Mouse (Mus musculus) neural tube, embryonic 11.5 days (tissue): Measurements from ENCODE around the gene Rap1gap2. TPM values are rescaled to one million over a fixed set of nuclear protein-coding genes. Genes with fewer than 3 reads are reported as not detected.

Experiments
- ATAC-seq: fragments of 200-750 bp; cut with Nextera tagmentation; 2 replicates; pipeline ENCODE4 v1.8.0; 2017; ENCODE audit warnings: moderate number of reproducible peaks, mild to moderate bottlenecking, moderate TSS enrichment, moderate library complexity; ENCODE audit not compliant: insufficient read depth, low FRiP score, low TSS enrichment
- DNase-seq: peaks from one replicate; pipeline ENCODE4 v3.0.0-alpha.2; 2015; ENCODE audit warnings: low spot score
- H3K27ac ChIP-seq: fragments of 300-500 bp; sonication (generic); 2 replicates; pipeline ENCODE4 v1.5.1; 2014; ENCODE audit warnings: low read depth, mild to moderate bottlenecking, low read length
- H3K27me3 ChIP-seq: fragments of 300-500 bp; sonication (generic); 2 replicates; pipeline ENCODE4 v1.6.1; 2014; ENCODE audit warnings: mild to moderate bottlenecking, low read length, mixed read lengths; ENCODE audit not compliant: control insufficient read depth, insufficient read depth
- H3K36me3 ChIP-seq: fragments of 300-500 bp; sonication (generic); 2 replicates; pipeline ENCODE4 v1.6.1; 2014; ENCODE audit warnings: mild to moderate bottlenecking, low read length, moderate library complexity, mixed read lengths; ENCODE audit not compliant: control insufficient read depth, insufficient read depth
- H3K4me1 ChIP-seq: fragments of 300-500 bp; sonication (generic); 2 replicates; pipeline ENCODE4 v1.6.1; 2014; ENCODE audit warnings: low read length, mixed read lengths; ENCODE audit not compliant: control insufficient read depth, insufficient read depth
- H3K4me2 ChIP-seq: fragments of 300-500 bp; sonication (generic); 2 replicates; pipeline ENCODE4 v1.6.1; 2014; ENCODE audit warnings: low read depth, mild to moderate bottlenecking, moderate library complexity
- H3K4me3 ChIP-seq: fragments of 300-500 bp; sonication (generic); 2 replicates; pipeline ENCODE4 v1.5.1; 2014; ENCODE audit warnings: low read depth, low read length
- H3K9ac ChIP-seq: fragments of 300-500 bp; sonication (generic); 2 replicates; pipeline ENCODE4 v1.6.1; 2014; ENCODE audit warnings: mild to moderate bottlenecking, low read length
- H3K9me3 ChIP-seq: fragments of 300-500 bp; sonication (generic); 2 replicates; pipeline ENCODE4 v1.6.1; 2016; ENCODE audit warnings: low read length; ENCODE audit not compliant: control insufficient read depth
- WGBS: fragments of 180-500 bp; shearing (Covaris S2); extraction: QIAGEN DNeasy Blood & Tissue Kit; methylation state at CpG from one replicate; pipeline ENCODE4 v1.1.7; 2014; 5-methylcytosine and 5-hydroxymethylcytosine counted together
- polyA plus RNA-seq: library from polyadenylated mRNA; unstranded; fragments of >200 nt; fragmentation: Nextera tagmentation; extraction: Ambion mirVana; gene quantifications from 2 replicates; pipeline ENCODE4 v1.2.1, GENCODE M21; 2014

The Rap1gap2 gene
- polyA plus RNA-seq, 1 experiment from 2014 or later: 3.3 TPM

DNA sequence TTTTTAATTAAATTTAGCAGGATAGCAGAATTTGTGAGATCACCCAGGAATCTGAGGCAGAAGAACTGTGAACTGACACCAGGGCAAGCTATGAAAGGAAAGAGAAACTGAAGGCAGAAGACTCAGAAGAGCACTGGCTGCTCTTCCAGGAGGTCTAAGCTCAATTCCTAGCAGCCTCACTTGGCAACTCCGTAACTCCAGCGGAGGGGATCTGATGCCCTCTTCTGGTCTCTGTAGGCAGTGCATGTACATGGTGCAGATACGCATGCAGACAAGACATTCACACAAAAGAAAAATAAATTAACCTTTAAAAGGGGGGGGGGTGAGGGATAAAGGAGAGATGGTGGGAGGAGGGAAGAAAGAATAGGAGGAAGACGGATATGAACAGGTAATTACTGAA lies 80.9 kb downstream of the Rap1gap2 start:
- peaks cover 3% of the 10 kb centered on the region; the same call in 1 of the 2 replicates for H3K27me3 ChIP-seq
- WGBS: 66% methylated on average over 4 of the region's 4 CpGs
- no peaks in the 10 kb centered on the region for H3K36me3 ChIP-seq
- no peak for DNase-seq
- H3K9ac ChIP-seq: no peak overlapping the region
- no peak overlapping the region for H3K27ac ChIP-seq
- ATAC-seq: no peak
- no peak overlapping the region for H3K4me3 ChIP-seq
- no peaks in the 10 kb centered on the region for H3K4me1 ChIP-seq
- no peaks in the 10 kb centered on the region for H3K9me3 ChIP-seq
- no peak overlapping the region for H3K4me2 ChIP-seq

DNA sequence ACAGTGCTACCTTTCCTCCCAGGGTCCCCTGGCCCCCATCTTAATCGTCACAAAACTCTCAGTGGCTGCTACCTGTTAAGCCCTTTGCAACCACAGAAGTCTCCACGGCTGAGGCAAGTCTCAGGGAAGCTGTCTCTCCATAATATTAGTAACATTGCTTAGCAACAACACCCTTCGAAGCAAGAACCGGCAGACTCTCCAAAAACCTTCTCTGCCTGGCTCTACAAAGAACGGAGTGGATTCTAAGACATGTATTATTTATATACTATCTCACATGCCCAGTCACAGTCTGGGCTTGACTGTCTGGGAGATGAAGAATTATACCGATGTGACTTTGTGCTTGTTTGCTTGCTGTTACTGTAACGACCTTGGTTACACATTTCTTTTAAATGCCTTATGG lies 83.2 kb downstream of the Rap1gap2 start:
- no peak overlapping the region for H3K27ac ChIP-seq
- DNase-seq (no peak), ATAC-seq (no peak)
- H3K4me3 ChIP-seq: no peak overlapping the region
- no peak overlapping the region for H3K4me2 ChIP-seq
- no peaks in the 10 kb centered on the region for H3K36me3 ChIP-seq
- H3K9me3 ChIP-seq: no peaks in the 10 kb centered on the region
- H3K9ac ChIP-seq: no peak overlapping the region
- WGBS: 75% methylated on average over 7 of the region's 7 CpGs
- peaks cover 18% of the 10 kb centered on the region for H3K27me3 ChIP-seq
- H3K4me1 ChIP-seq: 0 out of 2 replicates have a peak, but pooled peaks cover 6% of the 10 kb centered on the region

DNA sequence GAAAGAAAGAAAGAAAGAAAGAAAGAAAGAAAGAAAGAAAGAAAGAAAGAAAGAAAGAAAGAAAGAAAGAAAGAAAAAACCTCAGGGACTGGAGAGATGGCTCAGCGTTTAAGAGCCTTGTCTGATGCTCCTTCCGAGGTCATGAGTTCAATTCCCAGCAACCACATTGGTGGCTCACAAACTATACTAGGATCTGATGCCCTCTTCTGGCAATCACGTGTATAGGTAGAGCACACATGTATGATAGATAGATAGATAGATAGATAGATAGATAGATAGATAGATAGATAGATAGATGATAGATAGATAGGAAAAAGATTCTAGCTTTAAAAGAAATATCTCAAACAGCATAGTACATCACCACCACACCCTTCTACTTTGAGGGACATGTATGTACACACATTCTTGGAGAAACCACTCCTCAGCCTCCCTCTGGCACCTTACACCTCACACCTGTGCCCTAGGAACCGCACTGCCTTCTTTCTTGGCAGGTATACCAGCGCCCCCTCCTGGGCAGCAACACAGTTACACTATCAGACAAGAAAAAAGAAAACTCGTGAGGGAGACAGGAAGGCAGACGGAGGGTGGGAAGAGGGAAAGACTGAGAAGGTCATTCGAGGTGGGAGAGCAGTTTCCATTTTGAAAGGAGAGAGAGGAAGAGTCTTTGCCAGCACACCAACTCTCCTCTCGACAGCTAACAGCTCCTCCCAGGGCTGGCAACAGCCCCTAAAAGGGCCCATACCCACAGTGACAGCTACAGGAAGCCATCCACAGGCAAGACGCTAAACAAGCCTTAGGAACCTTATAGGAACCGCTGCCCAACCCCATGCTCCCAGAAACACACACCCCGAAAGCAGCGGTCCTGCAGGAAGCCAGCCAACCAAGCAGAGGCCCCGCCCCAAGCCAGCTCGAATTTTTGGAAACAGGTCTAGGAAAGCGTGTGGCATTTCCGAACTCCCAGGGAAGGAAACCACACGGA lies 84.2 kb downstream of the Rap1gap2 start:
- no peak overlapping the region for H3K9ac ChIP-seq
- peak; percentile 41 for DNase-seq
- H3K27ac ChIP-seq: no peak overlapping the region
- no peak overlapping the region for H3K4me2 ChIP-seq
- WGBS: 20% methylated on average over 18 of the region's 18 CpGs
- no peaks in the 10 kb centered on the region for H3K9me3 ChIP-seq
- H3K4me1 ChIP-seq: 0 out of 2 replicates have a peak, but pooled peaks cover 6% of the 10 kb centered on the region
- no peaks in the 10 kb centered on the region for H3K36me3 ChIP-seq
- ATAC-seq: no peak
- no peak overlapping the region for H3K4me3 ChIP-seq
- H3K27me3 ChIP-seq: peaks cover 25% of the 10 kb centered on the region

DNA sequence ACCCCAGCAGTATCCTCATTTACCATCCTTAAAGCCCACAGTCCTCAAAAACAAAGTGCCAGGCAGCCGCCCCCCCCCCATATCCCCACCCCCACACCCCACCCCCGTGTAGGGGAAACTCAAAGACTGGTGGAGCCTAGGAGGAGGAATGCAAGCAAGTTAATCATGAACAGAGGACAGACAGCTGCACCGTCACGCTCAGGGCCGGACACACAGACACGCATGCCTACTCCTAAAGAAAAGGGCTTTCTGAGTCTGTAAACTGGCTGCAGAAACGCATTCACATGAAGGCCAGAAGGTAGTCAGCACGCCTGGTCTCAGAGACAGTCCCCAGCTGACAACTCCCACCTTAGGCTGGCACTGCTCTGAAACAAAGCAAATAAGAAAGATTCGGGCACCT lies 85.1 kb downstream of the Rap1gap2 start:
- H3K27me3 ChIP-seq: peaks cover 33% of the 10 kb centered on the region
- no peak overlapping the region for H3K9ac ChIP-seq
- no peaks in the 10 kb centered on the region for H3K9me3 ChIP-seq
- H3K27ac ChIP-seq: no peak overlapping the region
- 0 out of 2 replicates have a peak, but pooled peaks cover 6% of the 10 kb centered on the region for H3K4me1 ChIP-seq
- no peak overlapping the region for H3K4me2 ChIP-seq
- H3K36me3 ChIP-seq: no peaks in the 10 kb centered on the region
- H3K4me3 ChIP-seq: no peak overlapping the region
- WGBS: 48% methylated on average over 9 of the region's 9 CpGs
- DNase-seq: no peak
- no peak for ATAC-seq

DNA sequence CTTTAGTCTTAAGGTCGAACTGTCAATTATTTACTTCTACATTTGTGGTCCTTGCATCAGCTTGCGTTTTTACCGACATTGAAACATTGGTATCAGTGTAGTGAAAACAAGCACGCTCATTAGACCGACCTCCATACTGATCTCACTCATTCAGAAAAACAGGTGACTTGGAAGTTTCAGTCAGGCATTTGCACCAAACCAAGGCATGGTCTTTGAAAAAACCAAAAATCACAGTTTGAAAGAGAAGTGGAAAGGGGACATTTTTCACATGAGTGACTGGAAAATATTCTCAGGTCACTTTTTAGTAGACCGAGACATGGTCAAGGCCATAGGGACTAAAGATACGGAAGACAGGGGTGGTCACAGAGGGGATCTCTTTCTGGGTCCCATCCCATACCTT lies 85.5 kb downstream of the Rap1gap2 start:
- Histone ChIP-seq H3K27ac (no peak overlapping the region), H3K4me3 (no peak overlapping the region), H3K4me2 (no peak overlapping the region), H3K36me3 (no peaks in the 10 kb centered on the region), H3K4me1 (0 out of 2 replicates have a peak, but pooled peaks cover 6% of the 10 kb centered on the region), H3K9me3 (no peaks in the 10 kb centered on the region), H3K27me3 (peaks cover 33% of the 10 kb centered on the region), H3K9ac (no peak overlapping the region)
- WGBS: 89% methylated on average over 7 of the region's 7 CpGs
- ATAC-seq (no peak), DNase-seq (no peak)

DNA sequence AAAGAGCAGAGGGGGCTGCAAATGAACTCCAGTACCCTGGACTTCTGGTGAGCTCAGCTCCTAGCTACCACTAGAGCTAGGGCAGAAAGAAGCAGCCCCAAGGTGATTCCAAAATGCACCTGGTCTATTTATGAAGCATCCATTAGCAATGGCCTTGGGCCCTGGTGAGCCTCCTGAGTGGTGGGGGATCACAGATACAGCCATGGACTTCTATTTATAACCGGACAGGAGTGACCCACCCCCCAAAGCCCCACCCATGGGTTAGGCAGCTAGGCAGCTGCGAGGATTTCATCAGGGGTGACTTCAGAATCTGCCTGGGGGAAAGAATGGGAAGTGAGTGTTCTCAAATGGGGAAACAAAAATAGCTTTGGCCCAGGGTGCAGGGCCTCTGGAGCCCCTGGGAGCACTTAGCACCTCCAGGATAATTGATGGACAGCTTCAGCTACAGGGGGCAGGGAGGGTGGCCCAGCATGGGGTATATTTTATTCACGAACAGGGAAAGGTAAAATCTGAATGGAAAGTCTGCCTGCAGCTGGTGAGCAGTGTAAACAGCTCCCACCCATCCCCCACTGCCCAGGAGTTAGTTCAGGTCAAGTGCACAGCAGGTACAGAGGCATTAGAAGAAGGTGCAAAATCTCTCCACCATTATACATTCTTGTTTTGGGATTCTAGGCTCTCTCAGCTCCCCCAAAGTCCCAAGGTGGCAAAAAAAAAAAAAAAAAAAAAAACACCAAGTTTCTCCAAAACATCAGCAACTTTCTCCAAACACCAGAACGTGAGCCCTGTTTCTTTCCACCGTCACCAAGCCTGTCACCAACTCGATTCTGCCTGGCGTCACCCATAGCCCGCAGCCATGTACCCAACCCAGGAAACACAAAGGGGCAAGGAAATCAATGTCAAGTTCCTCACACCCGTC lies 86.4 kb downstream of the Rap1gap2 start:
- Histone ChIP-seq H3K9ac (no peak overlapping the region), H3K4me3 (no peak overlapping the region), H3K4me2 (no peak overlapping the region), H3K9me3 (no peaks in the 10 kb centered on the region), H3K27ac (no peak overlapping the region), H3K36me3 (no peaks in the 10 kb centered on the region), H3K4me1 (0 out of 2 replicates have a peak, but pooled peaks cover 6% of the 10 kb centered on the region), H3K27me3 (peaks cover 33% of the 10 kb centered on the region)
- DNase-seq (no peak), ATAC-seq (no peak)
- 51% methylated on average over 9 of the region's 9 CpGs for WGBS

DNA sequence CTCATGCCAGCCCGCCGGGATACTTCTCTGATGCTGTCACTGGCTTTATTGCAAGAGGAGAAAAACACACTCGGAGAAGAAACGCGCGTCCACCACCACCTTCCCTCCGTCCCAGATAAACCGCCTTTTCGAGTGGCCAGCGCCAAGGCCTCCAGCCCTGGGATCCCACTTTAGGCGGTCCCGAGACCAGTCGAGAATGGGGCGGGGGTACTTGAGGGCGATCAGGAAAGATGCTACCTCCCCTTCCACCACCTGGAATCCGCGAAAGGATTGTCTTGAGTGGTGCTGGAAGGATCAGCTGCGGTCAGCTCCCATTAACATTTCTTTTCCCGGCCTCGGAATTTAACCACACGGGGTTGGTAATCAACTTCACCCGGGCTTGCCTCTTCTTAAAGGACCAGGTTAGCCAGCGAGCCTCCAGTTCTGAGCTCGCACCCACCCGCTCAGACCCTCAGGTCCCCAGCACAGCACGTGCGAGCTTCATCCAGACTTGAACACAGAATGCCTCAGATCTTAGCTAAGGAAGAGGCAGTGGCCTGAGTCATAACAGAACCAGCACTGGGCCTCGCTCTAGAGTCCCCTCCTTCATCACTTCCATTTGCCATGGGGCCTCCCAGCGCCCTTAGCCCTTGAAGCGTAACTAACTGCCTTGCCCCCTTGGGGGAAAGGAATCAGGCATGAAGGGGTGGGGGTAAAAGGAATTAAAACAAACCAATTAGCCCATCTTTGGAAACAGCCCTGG lies 87.3 kb downstream of the Rap1gap2 start:
- Histone ChIP-seq H3K27me3 (peaks cover 33% of the 10 kb centered on the region), H3K36me3 (no peaks in the 10 kb centered on the region), H3K9me3 (no peaks in the 10 kb centered on the region), H3K4me1 (0 out of 2 replicates have a peak, but pooled peaks cover 6% of the 10 kb centered on the region), H3K4me3 (peak overlapping the region; percentile 68), H3K4me2 (peak overlapping the region; percentile 96), H3K9ac (peak overlapping the region; percentile 51), H3K27ac (no peak overlapping the region)
- peak; percentile 17; the same call in 1 of the 2 replicates for ATAC-seq
- under 1% methylated on average over 30 of the region's 30 CpGs for WGBS
- peak; percentile 16 for DNase-seq
